Mouse (Mus musculus) left cerebral cortex, postnatal 25 days (tissue): ENCODE measurements at regions not wholly inside any gene's neighbourhood (a gene's known extent, or its start where the extent isn't known, plus 50 kb on each side); places are given as distances from the start of the nearest gene placed in this dataset.

Source experiments
- DNase-seq, 2 experiments: peaks; one replicate each; pipeline ENCODE4 v3.0.0; 2022; ENCODE audit warnings: low spot score in 2 of 2, mixed read lengths in 1 of 2
- intact Hi-C: fragments of 180-260 bp; cut with DNase I; formaldehyde crosslinking; loops from one replicate; pipeline ENCODE4 v1.15.1; 2025

GRCm38 (mm10) chr14:80789131-80789530 is 805.2 kb downstream of the Olfm4 start:
- intact Hi-C loops = no loop called here
- peak; percentile 9 to 63 for DNase-seq

- no peak for DNase-seq
- intact Hi-C loops = no loop called here
Observed at GRCm38 (mm10) chr14:80799370-80799959, 815.6 kb downstream of the Olfm4 start.

- peak in 1 of 2 experiments; percentile 11 for DNase-seq
- intact Hi-C loops = no loop called here
Observed at GRCm38 (mm10) chr14:80830476-80830875, 846.6 kb downstream of the Olfm4 start.

- no peak for DNase-seq
- intact Hi-C loops = no loop called here
Observed at GRCm38 (mm10) chr14:80844550-80844949, 860.7 kb downstream of the Olfm4 start.

- intact Hi-C loops = loop anchor here (5.0 kb wide), 1 partner anchor 578 kb away; no protein-coding TSS in a partner anchor
- DNase-seq = peak; percentile 88 to 92
Observed at GRCm38 (mm10) chr14:80845576-80846269, 861.8 kb downstream of the Olfm4 start.

- intact Hi-C loops = loop anchor here (5.0 kb wide), 1 partner anchor 579 kb away; no protein-coding TSS in a partner anchor
- DNase-seq = no peak
Observed at GRCm38 (mm10) chr14:80846420-80847083, 862.7 kb downstream of the Olfm4 start.
